Mouse (Mus musculus) hindbrain, embryonic 14.5 days (tissue): ENCODE results near the gene Angptl4. TPM values are rescaled to one million over a fixed set of nuclear protein-coding genes. Genes with fewer than 3 reads are reported as not detected.
A peak's percentile ranks its signal among the peaks of the same experiment; 100 is the strongest.

Experiments used
- ATAC-seq: fragments of 200-750 bp; cut with Nextera tagmentation; 2 replicates; pipeline ENCODE4 v1.8.0; 2017; ENCODE audit warnings: moderate number of reproducible peaks, mild to moderate bottlenecking, moderate TSS enrichment, moderate library complexity; ENCODE audit not compliant: low FRiP score
- DNase-seq: peaks from one replicate; pipeline ENCODE4 v3.0.0-alpha.2; 2015; ENCODE audit warnings: low spot score
- H3K27ac ChIP-seq: fragments of 300-500 bp; sonication (generic); 2 replicates; pipeline ENCODE4 v1.5.1; 2014; ENCODE audit warnings: mild to moderate bottlenecking, moderate library complexity
- H3K27me3 ChIP-seq: fragments of 300-500 bp; sonication (generic); 2 replicates; pipeline ENCODE4 v1.6.1; 2014; ENCODE audit warnings: mild to moderate bottlenecking, low read length, mixed read lengths; ENCODE audit not compliant: control insufficient read depth, insufficient read depth
- H3K36me3 ChIP-seq: fragments of 300-500 bp; sonication (generic); replicated peaks from 2 replicates; pipeline ENCODE4 v1.6.1; 2014; ENCODE audit not compliant: control insufficient read depth, insufficient read depth
- H3K4me1 ChIP-seq: fragments of 300-500 bp; sonication (generic); replicated peaks from 2 replicates; pipeline ENCODE4 v1.6.1; 2014; ENCODE audit warnings: antibody characterized with exemption, low read length, mixed read lengths; ENCODE audit not compliant: control insufficient read depth, insufficient read depth
- H3K4me2 ChIP-seq: fragments of 300-500 bp; sonication (generic); replicated peaks from 2 replicates; pipeline ENCODE4 v1.6.1; 2014; ENCODE audit warnings: mild to moderate bottlenecking, moderate library complexity
- H3K4me3 ChIP-seq: fragments of 300-500 bp; sonication (generic); replicated peaks from 2 replicates; pipeline ENCODE4 v1.5.1; 2014; ENCODE audit warnings: mild to moderate bottlenecking, low read length
- H3K9ac ChIP-seq: fragments of 300-500 bp; sonication (generic); 2 replicates; pipeline ENCODE4 v1.6.1; 2014
- H3K9me3 ChIP-seq: fragments of 300-500 bp; sonication (generic); 2 replicates; pipeline ENCODE4 v1.6.1; 2016; ENCODE audit warnings: low read length; ENCODE audit not compliant: control insufficient read depth
- WGBS: fragments of 180-500 bp; shearing (Covaris S2); extraction: QIAGEN DNeasy Blood & Tissue Kit; methylation state at CpG from one replicate; pipeline ENCODE4 v1.1.7; 2014; 5-methylcytosine and 5-hydroxymethylcytosine counted together
- polyA plus RNA-seq: library from polyadenylated mRNA; unstranded; fragments of >200 nt; fragmentation: Nextera tagmentation; extraction: Ambion mirVana; gene quantifications from 2 replicates; pipeline ENCODE4 v1.2.1, GENCODE M21; 2014

The Angptl4 gene
- polyA plus RNA-seq, 1 experiment from 2014 or later: 25.1 TPM

GRCm38 (mm10) chr17:33773871-33774572 is 7.6 kb downstream of the Angptl4 start:
- Histone ChIP-seq H3K36me3 (0 out of 2 replicates have a peak, but pooled peaks cover 4% of the 10 kb centered on the region), H3K9ac (no peak overlapping the region), H3K4me1 (no peaks in the 10 kb centered on the region), H3K9me3 (no peaks in the 10 kb centered on the region), H3K27me3 (no peaks in the 10 kb centered on the region), H3K27ac (no peak overlapping the region), H3K4me3 (no peak overlapping the region), H3K4me2 (no peak overlapping the region)
- DNase-seq: no peak
- 94% methylated on average over 6 of the region's 6 CpGs for WGBS
- no peak for ATAC-seq

GRCm38 (mm10) chr17:33773426-33773825 is 8.2 kb downstream of the Angptl4 start:
- Histone ChIP-seq H3K4me1 (no peaks in the 10 kb centered on the region), H3K36me3 (0 out of 2 replicates have a peak, but pooled peaks cover 4% of the 10 kb centered on the region), H3K27me3 (no peaks in the 10 kb centered on the region), H3K9me3 (no peaks in the 10 kb centered on the region), H3K27ac (no peak overlapping the region), H3K4me2 (no peak overlapping the region), H3K9ac (no peak overlapping the region), H3K4me3 (no peak overlapping the region)
- no peak for DNase-seq
- no peak for ATAC-seq
- 83% methylated on average over 6 of the region's 6 CpGs for WGBS

GRCm38 (mm10) chr17:33771617-33772016 is 10.0 kb downstream of the Angptl4 start:
- H3K9ac ChIP-seq: no peak overlapping the region
- no peak overlapping the region for H3K27ac ChIP-seq
- no peaks in the 10 kb centered on the region for H3K4me1 ChIP-seq
- H3K9me3 ChIP-seq: no peaks in the 10 kb centered on the region
- 96% methylated on average over 4 of the region's 4 CpGs for WGBS
- ATAC-seq (no peak), DNase-seq (no peak)
- H3K36me3 ChIP-seq: 0 out of 2 replicates have a peak, but pooled peaks cover 4% of the 10 kb centered on the region
- H3K4me2 ChIP-seq: no peak overlapping the region
- H3K27me3 ChIP-seq: no peaks in the 10 kb centered on the region
- H3K4me3 ChIP-seq: no peak overlapping the region

GRCm38 (mm10) chr17:33766389-33766788 is 15.2 kb downstream of the Angptl4 start:
- 84% methylated on average over 3 of the region's 3 CpGs for WGBS
- H3K27ac ChIP-seq: no peak overlapping the region

GRCm38 (mm10) chr17:33760255-33761165 is 21.1 kb downstream of the Angptl4 start, which contains the start of gene Rab11b:
TSS of gene Rab11b (minus strand) at chr17:33760530.
- Histone ChIP-seq H3K27ac (peak within 1 kb of the TSS; percentile 99), H3K4me3 (peak within 1 kb of the TSS; percentile 94), H3K4me2 (peak within 1 kb of the TSS; percentile 86), H3K36me3 (no peaks in the 10 kb centered on the region), H3K27me3 (no peaks in the 10 kb centered on the region), H3K9me3 (no peaks in the 10 kb centered on the region), H3K4me1 (peaks cover 38% of the 10 kb centered on the region), H3K9ac (peak within 1 kb of the TSS; percentile 100)
- ATAC-seq (peak; percentile 99), DNase-seq (peak; percentile 99)
- WGBS: 2% methylated on average over 35 of the region's 35 CpGs

More at GRCm38 (mm10) chr17:33766389-33766788, 15.2 kb downstream of the Angptl4 start:
- H3K4me2 ChIP-seq: no peak overlapping the region
- DNase-seq (no peak), ATAC-seq (no peak)
- no peaks in the 10 kb centered on the region for H3K36me3 ChIP-seq
- no peaks in the 10 kb centered on the region for H3K9me3 ChIP-seq
- no peaks in the 10 kb centered on the region for H3K4me1 ChIP-seq
- no peak overlapping the region for H3K4me3 ChIP-seq
- no peaks in the 10 kb centered on the region for H3K27me3 ChIP-seq
- H3K9ac ChIP-seq: no peak overlapping the region

- Histone ChIP-seq H3K4me1 (peaks cover 42% of the 10 kb centered on the region), H3K9me3 (no peaks in the 10 kb centered on the region), H3K36me3 (no peaks in the 10 kb centered on the region), H3K27ac (peak overlapping the region; percentile 99), H3K27me3 (no peaks in the 10 kb centered on the region), H3K4me3 (peak overlapping the region; percentile 94), H3K9ac (peak overlapping the region; percentile 100), H3K4me2 (peak overlapping the region; percentile 86)
- ATAC-seq: peak; percentile 81
- DNase-seq: peak; percentile 73
- WGBS: 1% methylated on average over 38 of the region's 38 CpGs
Observed at GRCm38 (mm10) chr17:33759767-33760254, 21.8 kb downstream of the Angptl4 start.

- no peak for DNase-seq
- Histone ChIP-seq H3K27me3 (no peaks in the 10 kb centered on the region), H3K9ac (no peak overlapping the region), H3K27ac (no peak overlapping the region), H3K4me3 (no peak overlapping the region), H3K9me3 (no peaks in the 10 kb centered on the region), H3K4me1 (peaks cover 47% of the 10 kb centered on the region), H3K36me3 (no peaks in the 10 kb centered on the region), H3K4me2 (peak overlapping the region; percentile 86; the same call in 1 of the 2 replicates)
- 82% methylated on average over 4 of the region's 4 CpGs for WGBS
- no peak for ATAC-seq
Observed at GRCm38 (mm10) chr17:33757231-33757630, 24.4 kb downstream of the Angptl4 start.

- peaks cover 4% of the 10 kb centered on the region for H3K36me3 ChIP-seq
- no peak overlapping the region for H3K4me2 ChIP-seq
- 85% methylated on average over 3 of the region's 3 CpGs for WGBS
- peaks cover 47% of the 10 kb centered on the region for H3K4me1 ChIP-seq
- no peak overlapping the region for H3K4me3 ChIP-seq
- peak overlapping the region; percentile 15; the same call in 1 of the 2 replicates for H3K27ac ChIP-seq
- no peak for DNase-seq
- H3K9ac ChIP-seq: no peak overlapping the region
- ATAC-seq: no peak
- H3K9me3 ChIP-seq: no peaks in the 10 kb centered on the region
- H3K27me3 ChIP-seq: no peaks in the 10 kb centered on the region
Observed at GRCm38 (mm10) chr17:33756108-33756790, 25.4 kb downstream of the Angptl4 start.
